Mouse (Mus musculus) CD8-positive naive resting alpha-beta T cell, adult 2 months (primary cell): Measurements from ENCODE around the gene Syt7.
A peak's percentile ranks its signal among the peaks of the same experiment; 100 is the strongest.

Experiments
- DNase-seq, 2 experiments: peaks; one replicate each; pipeline ENCODE4 v3.0.0; 2022; ENCODE audit warnings: low read depth in 2 of 2, low spot score in 2 of 2

Gene Syt7

DNA sequence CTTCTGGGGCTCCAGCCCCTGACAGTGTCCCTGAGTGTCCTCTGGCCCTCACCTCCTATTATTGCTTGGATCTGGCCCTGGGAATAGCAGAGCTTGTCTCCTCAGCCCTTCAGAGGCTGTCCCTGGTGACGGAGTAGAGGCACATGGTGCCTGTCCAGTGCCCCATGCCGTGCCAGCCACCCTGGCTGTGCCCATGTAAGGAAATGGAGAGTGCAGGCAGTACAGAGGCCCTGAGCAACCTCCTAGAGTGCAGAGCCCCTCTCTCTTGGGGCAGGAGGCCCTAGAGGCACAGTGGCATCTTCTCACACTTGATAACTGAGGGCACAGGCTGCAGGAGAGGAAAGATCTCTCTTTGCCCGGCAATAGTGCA, 66.5 kb downstream of the Syt7 start:
- no peak for DNase-seq

GRCm38 (mm10) chr19:10456752-10457483, 68.0 kb downstream of the Syt7 start, which contains the start of gene Lrrc10b:
Lrrc10b (minus strand) TSS chr19:10457473.
- DNase-seq: no peak

GRCm38 (mm10) chr19:10457484-10457800, 68.6 kb downstream of the Syt7 start:
- no peak for DNase-seq

DNA sequence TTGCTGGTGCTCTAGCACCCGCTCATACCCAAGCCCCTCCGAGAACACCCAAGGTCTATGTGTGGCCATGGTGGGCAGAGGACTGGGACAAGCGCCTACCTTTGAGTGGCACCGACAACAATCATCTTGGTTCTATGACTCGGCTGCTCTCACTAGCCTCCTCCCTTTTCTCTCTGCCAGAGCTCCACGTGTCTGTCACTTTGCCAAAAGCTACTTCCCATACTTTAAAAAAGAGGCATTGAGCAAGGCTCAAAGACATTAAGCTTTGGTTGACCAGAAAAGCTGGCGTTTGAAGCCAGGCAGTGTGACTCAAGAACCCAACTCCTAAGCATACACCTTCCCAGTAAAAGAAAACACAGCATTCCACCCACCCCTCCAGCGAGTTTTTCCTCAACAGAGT, 69.2 kb downstream of the Syt7 start:
- DNase-seq: no peak

DNA sequence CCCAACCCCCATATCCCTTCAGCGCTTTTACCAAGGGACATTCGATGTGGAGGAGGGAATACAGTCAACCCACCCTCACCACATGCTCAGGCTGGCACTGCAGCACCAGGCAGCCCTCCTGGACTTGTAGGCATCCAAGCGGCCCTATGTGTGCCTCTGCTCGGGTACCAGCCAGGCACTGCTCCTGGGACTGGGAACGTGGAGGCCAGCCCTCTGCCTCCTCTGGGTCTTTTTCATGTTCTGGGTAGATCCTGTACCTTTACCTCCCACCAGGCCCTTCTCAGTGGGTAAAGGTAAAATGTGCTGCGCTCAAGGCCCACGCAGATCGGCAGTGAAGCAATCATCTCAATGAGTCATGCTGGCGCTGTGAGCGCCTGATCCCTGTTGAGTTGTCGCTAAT, 71.0 kb downstream of the Syt7 start:
- no peak for DNase-seq

DNA sequence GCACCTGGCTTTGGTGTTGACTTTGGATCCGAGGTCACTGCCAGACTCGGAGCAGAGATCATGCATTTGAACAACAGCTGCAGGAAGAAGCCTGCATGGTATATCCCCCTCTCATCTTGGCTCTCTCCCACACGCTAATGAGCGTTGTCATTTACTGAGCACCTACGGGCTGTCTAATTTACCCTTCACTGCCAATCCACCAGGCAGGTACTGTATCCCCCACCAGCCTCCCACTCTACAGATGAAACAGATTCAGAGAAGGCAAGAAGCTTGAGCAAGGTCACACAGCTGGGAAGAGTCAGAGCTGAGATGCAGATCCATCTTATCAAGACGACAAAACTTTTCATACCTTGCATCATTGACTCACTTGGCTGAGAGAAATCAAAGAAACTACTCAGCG, 72.7 kb downstream of the Syt7 start:
- no peak for DNase-seq

DNA sequence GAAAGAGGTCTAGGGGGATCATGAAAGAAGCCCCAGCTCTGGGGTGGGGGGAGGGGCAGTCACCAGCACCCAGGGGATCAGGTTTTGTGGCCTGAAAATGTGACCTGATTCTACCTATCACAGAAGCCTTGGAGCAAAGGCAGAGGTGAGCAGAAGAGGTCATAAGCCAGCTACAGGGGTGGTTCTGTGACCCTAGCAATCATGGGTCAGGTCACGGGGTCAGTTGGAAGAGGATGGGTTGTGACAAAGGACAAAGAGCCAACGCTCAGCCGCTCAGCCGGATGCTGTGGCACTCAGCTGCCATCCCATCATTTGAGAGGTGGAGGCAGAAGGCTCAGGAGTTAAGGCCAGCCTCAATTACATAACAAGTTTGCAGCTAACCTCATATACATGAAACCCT, 75.5 kb downstream of the Syt7 start:
- no peak for DNase-seq

DNA sequence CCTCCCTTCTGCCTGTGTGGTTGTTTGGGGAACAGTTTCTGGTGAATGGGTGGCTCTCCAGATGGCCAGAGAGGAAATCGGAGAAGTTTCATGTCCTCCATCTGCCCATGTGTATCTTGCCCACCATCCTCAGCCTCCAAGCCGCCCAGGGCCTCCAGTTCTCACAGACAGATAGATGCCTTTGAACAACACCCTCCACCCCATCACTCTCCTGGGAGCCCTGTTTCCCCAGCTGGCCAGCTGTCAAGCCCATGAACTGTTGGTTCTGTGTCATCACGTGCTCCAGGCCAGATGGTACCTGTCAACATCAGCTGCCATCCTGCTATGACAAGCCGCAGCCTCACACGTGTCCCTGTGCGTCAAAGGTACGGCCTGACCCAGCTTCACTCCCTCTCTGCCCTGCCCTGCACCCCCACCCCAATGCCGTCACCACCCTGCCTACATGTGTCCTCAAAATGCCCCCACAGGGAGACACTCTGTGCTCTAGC, 80.3 kb downstream of the Syt7 start:
- DNase-seq: no peak

DNA sequence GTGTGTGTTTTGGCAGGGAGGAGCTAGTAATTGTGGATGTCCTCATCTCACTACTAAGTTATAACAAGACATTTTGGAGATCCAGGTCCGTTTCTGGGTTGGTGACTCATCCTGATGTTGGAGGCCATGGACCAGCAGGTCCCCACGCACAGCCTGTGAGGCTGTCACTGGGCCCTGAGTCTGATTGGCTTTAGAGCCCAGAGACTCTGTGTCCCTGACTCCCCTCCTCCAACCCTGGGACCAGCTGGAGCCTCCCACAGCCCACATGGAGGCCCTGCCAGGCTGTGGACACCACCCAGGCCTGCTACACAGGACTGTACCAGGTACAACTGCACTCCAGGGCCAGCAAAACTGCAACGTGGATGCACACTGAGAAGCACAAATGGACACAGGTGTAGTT, 84.1 kb downstream of the Syt7 start:
- DNase-seq: no peak

DNA sequence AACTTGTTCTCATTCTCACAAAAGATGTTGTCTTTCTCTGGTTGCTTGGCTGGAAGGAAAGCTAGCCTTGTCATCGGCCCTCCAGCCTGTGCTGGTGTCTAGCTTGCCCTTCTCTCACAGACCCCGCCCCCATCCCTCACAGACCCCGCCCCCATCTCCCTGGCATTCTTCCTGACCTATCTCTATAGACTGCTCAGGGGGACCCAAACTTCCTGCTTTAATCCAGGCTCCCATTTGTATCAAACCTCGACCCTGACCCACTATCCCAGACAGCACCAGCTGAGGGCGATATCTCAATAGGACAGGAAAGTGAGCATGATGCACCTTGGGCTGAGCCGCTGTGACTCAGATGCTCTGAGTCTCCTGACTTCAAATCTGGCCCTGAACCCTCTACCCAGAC, 84.9 kb downstream of the Syt7 start:
- DNase-seq: no peak

- DNase-seq: no peak
Observed at GRCm38 (mm10) chr19:10479541-10479940, 90.7 kb downstream of the Syt7 start.

- no peak for DNase-seq
Observed at GRCm38 (mm10) chr19:10482703-10483102, 93.8 kb downstream of the Syt7 start, which contains the start of gene Ppp1r32. Ppp1r32 (minus strand) TSS chr19:10482928.

- DNase-seq: peak in 1 of 2 experiments; percentile 25
Observed at GRCm38 (mm10) chr19:10486264-10486738, 97.4 kb downstream of the Syt7 start.

- DNase-seq: no peak
Observed at GRCm38 (mm10) chr19:10495670-10496069, 106.8 kb downstream of the Syt7 start.

GRCm38 (mm10) chr19:10496976-10497375, 108.1 kb downstream of the Syt7 start:
- no peak for DNase-seq

GRCm38 (mm10) chr19:10497512-10498160, 108.7 kb downstream of the Syt7 start:
- DNase-seq: no peak

DNA sequence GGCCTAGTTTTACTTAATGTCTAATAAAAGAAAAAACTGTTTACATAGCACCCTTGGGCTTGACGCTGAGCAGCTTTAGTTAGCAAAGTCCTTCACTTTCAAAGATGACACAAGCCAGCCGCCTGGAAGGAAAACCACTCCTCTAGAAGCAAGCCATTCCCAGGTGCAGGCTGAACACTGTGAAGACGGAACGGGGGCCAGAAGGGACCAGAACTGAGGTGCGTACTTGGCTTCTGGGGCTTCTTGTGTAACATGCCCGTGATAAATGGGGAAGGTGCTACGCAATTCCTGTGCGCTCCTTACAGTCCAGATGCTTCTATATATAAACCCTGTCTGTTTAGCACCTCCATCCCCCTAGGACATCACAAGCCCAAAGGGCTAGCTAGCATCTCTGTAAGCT, 111.7 kb downstream of the Syt7 start:
- DNase-seq: no peak

DNA sequence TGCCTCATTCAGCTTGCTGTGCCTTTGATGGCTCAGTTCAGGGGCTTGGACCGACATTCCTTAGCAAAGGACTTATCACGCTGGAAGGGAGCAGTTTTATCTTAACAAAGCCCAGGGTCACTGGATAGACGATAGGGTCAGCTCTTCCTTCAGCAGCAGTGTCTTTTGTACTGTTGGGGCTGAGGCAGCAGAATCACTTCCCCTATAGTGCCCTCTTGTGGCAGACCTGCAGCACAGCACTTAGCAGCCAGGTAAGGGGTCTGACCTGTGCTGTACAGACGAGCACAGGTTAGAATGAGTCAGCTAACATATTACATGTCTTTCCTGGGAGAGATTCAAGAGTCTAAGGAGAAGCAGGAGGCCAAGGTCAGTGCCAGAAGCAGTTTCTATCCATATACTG, 113.7 kb downstream of the Syt7 start:
- DNase-seq: peak; percentile 26 to 49
